Mouse (Mus musculus) bone marrow macrophage, adult 2 months (primary cell): ENCODE data around the gene Lurap1l. TPM values are rescaled to one million over a fixed set of nuclear protein-coding genes. Genes with fewer than 3 reads are reported as not detected.

ENCODE experiments used
- H3K27ac ChIP-seq: 2 replicates; pipeline ENCODE4 v1.5.1; 2012; ENCODE audit warnings: low read depth, low read length; ENCODE audit not compliant: insufficient read depth
- H3K4me1 ChIP-seq: 2 replicates; pipeline ENCODE4 v1.6.1; 2012; ENCODE audit warnings: low read length; ENCODE audit not compliant: control insufficient read depth, insufficient read depth
- H3K4me3 ChIP-seq: 2 replicates; pipeline ENCODE4 v1.5.1; 2012; ENCODE audit warnings: mild to moderate bottlenecking, low read length, moderate library complexity; ENCODE audit not compliant: insufficient read depth
- CTCF ChIP-seq: IDR thresholded peaks from 2 replicates; pipeline ENCODE4 v1.5.1; 2012; ENCODE audit warnings: low read depth, mild to moderate bottlenecking, low read length, moderate library complexity
- POLR2A ChIP-seq: IDR thresholded peaks from 2 replicates; pipeline ENCODE4 v1.6.1; 2012; ENCODE audit warnings: mild to moderate bottlenecking, low read depth, low read length, borderline replicate concordance
- polyA plus RNA-seq: library from polyadenylated mRNA; stranded (reverse); fragments of >200 nt; gene quantifications from 2 replicates; pipeline ENCODE4 v1.2.4, GENCODE M21; 2012; ENCODE audit not compliant: missing spikeins, insufficient read depth, insufficient read length

The Lurap1l gene
- 0.29 TPM in 1 of 2 replicates, not detected in the other for polyA plus RNA-seq

DNA sequence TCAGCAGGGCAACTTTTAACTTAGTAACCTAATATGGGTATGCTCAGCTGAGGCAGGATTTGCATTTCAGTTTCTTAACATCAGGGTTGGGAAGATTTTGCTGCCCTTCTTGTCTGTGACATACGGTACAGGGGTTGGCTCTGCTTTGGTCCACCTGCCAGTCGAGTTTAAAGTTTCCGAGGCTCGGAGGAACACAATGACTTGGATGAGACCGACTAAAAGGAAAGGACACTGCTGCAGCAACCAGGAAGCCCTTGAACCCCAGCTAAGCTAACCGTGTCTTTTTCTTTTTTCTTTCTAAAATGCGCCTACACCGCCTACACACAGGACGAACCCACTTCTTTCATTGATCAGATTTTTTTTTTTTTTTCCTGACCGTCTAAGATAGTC, at the start of gene Lurap1l:
Gene Lurap1l (plus strand): TSS at position 166 of the 390 bp plus-strand sequence.
- Histone ChIP-seq H3K4me3 (peak within 1 kb of the TSS; percentile 14; the same call in 1 of the 2 replicates), H3K27ac (no peak within 1 kb of the TSS), H3K4me1 (no peaks in the 10 kb centered on the region)
- TF ChIP-seq CTCF: no peak
- no peak for TF ChIP-seq POLR2A

DNA sequence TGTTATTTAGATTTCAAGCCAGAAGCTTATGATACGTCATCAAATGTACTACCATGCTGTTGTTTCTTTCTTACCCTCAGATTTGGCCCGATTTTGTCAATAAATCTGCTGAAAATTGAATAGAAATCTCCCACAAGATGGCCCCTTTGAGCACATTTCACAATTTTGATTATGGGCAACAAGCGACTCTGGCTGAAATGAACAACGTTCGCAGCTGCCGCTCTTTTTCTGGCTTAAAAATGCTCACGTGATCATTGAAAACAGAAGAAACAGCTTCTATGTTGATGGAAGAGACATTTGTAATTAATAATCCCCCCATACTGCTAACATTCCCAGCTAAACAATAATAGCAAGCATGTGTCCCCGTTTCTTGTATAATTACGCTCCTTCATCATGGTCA, 47.5 kb upstream of the Lurap1l start:
- TF ChIP-seq CTCF: no peak
- no peak for TF ChIP-seq POLR2A
- H3K4me3 ChIP-seq: no peak overlapping the region
- H3K27ac ChIP-seq: no peak overlapping the region
- no peaks in the 10 kb centered on the region for H3K4me1 ChIP-seq

DNA sequence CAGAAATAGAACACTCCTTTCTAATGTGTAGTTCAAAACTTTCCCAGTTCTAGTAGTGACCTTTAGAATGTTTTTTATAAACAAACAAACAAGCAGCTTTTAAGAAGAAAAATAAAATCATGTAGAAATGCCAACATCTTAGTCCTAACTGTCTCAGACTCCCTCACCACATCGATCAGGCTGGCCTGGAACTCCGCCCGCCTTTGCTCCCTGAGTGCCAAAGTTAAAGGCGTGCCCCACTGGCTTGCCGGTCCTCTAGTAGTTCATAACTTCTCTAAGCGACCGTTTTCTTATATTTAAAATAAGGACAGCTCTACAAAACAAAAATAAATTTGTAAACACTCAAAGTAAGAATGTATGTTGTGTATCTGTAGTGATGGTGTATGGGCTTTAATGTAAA, 46.5 kb upstream of the Lurap1l start:
- no peak overlapping the region for H3K27ac ChIP-seq
- no peaks in the 10 kb centered on the region for H3K4me1 ChIP-seq
- no peak for TF ChIP-seq POLR2A
- no peak for TF ChIP-seq CTCF
- no peak overlapping the region for H3K4me3 ChIP-seq

DNA sequence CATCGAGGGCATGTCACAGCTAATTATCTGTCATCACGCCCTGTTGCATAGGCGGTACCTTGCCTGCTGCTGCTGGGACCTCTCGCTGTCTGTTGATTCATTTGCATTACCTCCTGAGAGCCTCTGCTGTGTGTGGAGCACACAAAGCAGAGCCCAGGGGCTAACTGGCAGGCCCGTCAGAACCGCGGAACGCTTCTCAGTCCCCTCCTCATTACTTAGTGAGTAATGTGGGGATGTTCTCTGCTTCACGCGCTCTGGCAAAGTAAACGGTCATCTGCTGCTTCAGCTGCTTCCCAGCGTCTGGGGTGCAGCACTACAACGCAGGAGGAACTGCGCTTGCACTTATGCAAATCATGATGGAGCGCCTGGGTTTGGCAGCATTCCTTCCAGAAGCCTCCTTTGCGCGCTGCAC, 45.9 kb upstream of the Lurap1l start:
- Histone ChIP-seq H3K4me3 (no peak overlapping the region), H3K4me1 (no peaks in the 10 kb centered on the region), H3K27ac (no peak overlapping the region)
- TF ChIP-seq CTCF (no peak), POLR2A (no peak)

DNA sequence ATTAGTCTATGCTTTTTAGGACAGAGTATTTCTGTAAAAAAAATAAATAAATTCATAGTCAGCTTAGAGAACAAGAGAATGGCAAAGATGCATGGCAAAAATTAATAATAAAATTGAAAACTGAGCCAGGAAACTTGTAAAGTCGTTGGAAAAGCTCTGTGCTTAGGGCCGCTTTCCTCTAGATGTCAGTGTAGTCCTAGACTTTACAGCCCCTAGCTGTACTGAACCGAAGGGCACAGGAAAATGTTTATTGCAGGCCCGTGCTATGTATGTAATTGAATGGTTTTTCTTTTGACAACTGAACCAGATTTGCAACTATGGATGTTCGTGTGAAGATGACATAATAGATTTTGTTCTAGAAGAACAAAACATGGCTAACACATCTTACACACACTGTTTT, 44.4 kb upstream of the Lurap1l start:
- Histone ChIP-seq H3K27ac (no peak overlapping the region), H3K4me3 (no peak overlapping the region), H3K4me1 (no peaks in the 10 kb centered on the region)
- TF ChIP-seq POLR2A (no peak), CTCF (no peak)

DNA sequence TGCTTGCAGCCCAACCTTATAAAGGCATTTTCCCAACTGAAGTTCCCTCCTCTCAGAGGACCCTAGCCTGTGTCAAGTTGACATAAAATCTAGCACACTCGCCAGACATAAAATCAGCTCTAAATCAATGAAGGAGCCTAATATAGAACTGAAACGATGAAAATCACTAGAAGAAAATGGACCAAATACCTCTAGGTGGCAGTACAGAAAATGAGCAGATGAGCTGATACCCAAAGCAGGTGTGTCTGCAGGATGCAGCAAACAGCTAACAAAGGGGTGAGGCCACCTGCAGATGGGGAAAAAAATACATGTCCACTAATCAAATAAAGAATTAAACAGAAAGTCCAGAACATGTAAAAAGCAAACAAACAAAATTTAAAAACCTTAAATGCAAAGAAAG, 40.8 kb upstream of the Lurap1l start:
- TF ChIP-seq POLR2A (no peak), CTCF (no peak)
- Histone ChIP-seq H3K4me1 (no peaks in the 10 kb centered on the region), H3K4me3 (no peak overlapping the region), H3K27ac (no peak overlapping the region)

DNA sequence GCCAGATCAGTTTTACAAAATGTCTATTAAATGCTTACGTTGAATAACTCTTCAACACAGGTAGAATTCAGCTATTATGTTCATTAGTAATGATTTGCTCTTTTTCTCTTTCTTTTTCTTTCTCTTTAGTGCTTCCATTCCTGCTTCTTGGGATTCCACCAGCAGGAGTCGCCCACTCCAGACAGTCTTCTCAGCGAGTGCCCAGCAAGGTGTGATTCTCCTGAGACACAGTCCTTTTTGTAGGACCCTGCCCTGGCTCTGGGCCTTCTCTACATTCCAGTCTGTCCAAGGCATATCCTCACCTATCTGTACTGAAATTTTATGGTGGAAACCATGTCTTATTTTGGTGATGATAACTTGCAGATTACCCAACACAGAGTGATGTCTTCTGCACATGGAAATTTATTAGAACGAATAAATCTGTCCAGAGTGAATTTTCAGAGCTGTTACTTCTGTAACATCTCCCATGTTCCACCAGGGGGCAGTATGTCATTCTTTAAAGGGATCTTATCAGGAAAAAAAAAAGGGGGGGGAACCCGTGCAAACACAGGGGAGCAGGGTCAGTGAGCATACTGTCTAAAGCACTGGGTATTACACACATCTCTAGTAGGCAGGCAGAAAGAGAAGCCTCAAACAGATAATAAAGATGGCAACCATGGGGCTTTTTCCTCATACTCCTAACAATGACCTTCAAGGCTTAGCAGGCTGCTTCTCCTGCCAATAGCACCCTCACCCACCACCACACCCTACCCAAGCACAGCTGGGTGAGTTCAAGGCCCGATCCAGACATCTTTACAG, 37.4 kb upstream of the Lurap1l start:
- Histone ChIP-seq H3K4me1 (no peaks in the 10 kb centered on the region), H3K4me3 (no peak overlapping the region), H3K27ac (no peak overlapping the region)
- TF ChIP-seq CTCF (no peak), POLR2A (no peak)

DNA sequence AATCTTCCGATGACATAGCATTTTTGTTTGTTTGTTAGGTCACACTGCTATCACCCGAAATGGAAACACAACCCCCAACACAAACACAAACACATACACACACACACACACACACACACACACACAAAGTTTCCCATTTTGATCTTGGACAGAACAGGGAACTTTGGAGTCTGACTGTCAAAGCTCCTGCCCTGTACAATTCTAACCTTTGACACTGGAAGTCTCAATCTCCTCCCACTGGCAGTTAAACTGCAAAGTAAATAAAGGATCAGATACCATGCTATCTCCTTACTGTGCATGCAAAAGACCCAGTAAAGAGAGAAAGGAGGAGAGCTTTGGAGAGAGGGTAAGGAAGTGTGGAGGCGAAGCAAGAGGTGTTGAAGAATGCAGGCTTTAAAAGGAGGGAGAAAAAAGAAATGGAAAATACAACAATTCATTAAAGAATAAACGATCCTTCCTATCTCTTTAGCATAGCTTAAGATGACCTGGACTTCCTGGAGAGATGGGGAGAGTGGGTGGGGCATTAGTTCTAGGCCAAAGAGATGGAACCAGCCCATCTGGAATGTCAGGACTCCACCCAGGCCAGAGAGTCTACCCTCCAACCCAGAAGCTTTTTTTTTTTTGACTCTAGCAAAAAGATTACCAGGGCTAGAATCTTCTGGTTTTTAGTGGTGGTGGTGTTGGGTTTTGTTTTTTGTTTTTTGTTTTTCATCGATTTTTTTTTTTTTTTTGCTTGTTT, 36.2 kb upstream of the Lurap1l start:
- Histone ChIP-seq H3K4me3 (no peak overlapping the region), H3K4me1 (no peaks in the 10 kb centered on the region), H3K27ac (no peak overlapping the region)
- no peak for TF ChIP-seq POLR2A
- no peak for TF ChIP-seq CTCF

DNA sequence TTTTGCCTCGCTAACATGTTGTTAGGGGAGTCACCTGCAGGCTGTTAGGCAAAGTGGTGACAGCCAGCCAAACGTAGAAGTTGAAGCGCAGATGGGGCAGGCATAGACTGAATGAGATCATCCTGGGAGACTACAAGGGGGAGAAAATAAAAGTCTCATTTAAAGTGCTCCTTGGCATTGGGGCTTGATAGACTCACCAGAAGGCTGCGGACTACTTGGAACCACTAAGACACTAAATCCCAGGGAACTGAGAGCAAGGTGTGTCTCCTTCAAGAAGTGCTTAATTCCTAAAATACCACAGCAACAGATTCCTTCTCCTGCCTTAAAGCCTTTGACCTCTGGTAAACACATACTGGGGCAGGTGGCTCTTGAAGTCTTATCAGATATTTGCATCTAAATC, 35.4 kb upstream of the Lurap1l start:
- Histone ChIP-seq H3K4me3 (no peak overlapping the region), H3K4me1 (no peaks in the 10 kb centered on the region), H3K27ac (no peak overlapping the region)
- TF ChIP-seq POLR2A: no peak
- no peak for TF ChIP-seq CTCF

DNA sequence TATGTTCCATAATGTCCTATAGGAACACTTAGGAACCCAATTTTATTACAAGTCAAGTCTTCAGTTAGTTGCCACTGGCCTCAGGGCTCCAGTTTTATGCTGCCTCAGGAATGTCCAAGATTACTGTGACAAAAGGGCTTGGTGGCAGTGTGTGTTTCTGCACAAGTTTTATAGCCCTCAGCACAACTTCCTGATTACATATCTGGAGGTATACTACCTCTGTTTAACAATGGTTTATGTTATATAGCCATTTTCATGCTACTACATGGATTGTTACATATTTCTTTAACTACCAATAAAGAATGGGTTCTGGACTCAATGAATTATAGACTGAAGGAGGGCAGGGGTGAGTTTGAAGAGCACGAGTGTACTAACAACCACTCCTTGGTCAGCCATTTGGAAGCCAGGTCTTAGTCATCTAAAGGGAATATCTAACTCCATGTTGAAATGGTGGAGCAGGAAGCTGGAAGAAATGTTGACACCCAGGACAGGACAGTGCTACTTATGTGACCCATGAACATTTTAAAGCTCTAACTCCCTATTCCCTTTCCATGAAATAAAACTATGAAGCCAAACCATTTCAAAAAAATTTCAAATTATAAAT, 28.3 kb upstream of the Lurap1l start:
- Histone ChIP-seq H3K4me1 (no peaks in the 10 kb centered on the region), H3K27ac (no peak overlapping the region), H3K4me3 (no peak overlapping the region)
- no peak for TF ChIP-seq POLR2A
- TF ChIP-seq CTCF: no peak
